Mouse (Mus musculus) erythroblast, adult 5-6 weeks (primary cell): ENCODE results near the gene Lax1. TPM values are rescaled to one million over a fixed set of nuclear protein-coding genes. Genes with fewer than 3 reads are reported as not detected.
"Not testable (repeated sequence)": the region's sequence is repeated elsewhere in the genome, so short reads cannot be mapped to it uniquely, and the experiment has no call there.

Experiments used
- ATAC-seq: replicated peaks from 2 replicates; pipeline ENCODE4 v1.8.0; 2016; ENCODE audit warnings: moderate number of reproducible peaks, mild to moderate bottlenecking, moderate TSS enrichment, inconsistent platforms; ENCODE audit not compliant: poor library complexity, low FRiP score, severe bottlenecking
- total RNA-seq, 2 experiments: library from RNA; stranded (forward) in 1 of 2; stranded (reverse) in 1 of 2; fragments of 150-400 nt in 1 of 2; fragments of 200-764, 138-1000 nt in 1 of 2; gene quantifications; 2 replicates each; pipeline versions ENCODE4 v1.2.3 to v1.2.4; 2015 to 2017; ENCODE audit warnings: low replicate concordance in 2 of 2

The Lax1 gene
- total RNA-seq, 2 experiments from 2014 or later, result 1.7 TPM; not detected in 1

GRCm38 (mm10) chr1:133692195-133692594 lies 2.3 kb upstream of the Lax1 start:
- ATAC-seq, result no peak

GRCm38 (mm10) chr1:133691046-133691445 lies 1.1 kb upstream of the Lax1 start:
- no peak for ATAC-seq

DNA sequence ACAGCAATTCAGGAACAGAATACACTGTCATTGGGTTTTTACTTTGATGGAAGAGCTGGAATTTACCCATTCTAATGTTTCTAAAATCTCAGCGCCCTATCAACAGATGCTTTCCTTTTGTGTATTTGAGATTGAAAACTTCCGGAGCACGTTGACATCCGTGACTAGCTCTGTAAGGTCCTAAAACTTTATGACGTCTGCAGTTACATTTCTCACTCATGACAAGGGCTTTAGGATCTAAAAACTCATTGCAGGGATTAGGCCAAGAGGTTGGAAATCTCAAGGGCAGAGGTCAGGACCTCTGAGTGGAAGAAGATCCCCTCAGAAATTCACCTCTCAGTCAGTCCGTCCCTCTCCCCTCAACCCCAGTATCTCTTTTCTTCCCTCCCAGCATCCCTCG lies 1.6 kb downstream of the Lax1 start:
- no peak for ATAC-seq

DNA sequence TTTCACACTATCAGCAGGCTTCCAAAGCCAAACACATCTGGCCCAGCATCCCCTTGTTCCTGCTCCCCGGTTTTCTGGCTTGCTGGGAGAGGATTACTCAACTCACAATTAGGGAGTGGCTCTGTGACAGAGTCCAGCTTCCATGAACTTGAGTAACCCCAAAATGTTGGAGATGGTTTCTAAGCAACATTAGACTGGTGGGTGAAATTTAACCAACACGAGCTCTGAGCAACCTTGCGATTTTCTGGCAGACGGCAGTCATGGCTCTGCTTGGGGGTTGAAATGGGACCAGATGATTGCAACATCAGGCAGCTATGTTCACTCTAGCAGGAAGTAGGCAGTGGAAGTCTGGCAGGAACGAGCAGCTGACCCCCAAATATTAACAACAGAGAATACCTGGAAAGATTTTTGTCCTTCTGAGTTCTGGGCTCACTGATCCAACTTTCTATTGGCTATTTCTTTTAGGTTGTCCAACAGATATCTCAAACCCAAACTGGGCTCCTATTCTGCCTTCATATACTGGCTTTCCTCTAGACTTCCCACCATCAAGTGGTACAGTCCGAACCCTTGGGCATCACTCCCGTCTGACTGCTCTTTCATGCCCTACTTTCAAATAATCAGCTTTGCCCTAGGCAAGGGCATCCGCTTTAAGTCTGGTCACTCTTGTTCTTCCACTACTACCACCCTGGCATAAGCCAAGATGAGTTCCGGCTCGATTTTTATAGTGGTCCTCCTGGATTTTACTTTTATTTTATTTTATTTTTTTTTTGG lies 4.0 kb downstream of the Lax1 start:
- ATAC-seq, result no peak

DNA sequence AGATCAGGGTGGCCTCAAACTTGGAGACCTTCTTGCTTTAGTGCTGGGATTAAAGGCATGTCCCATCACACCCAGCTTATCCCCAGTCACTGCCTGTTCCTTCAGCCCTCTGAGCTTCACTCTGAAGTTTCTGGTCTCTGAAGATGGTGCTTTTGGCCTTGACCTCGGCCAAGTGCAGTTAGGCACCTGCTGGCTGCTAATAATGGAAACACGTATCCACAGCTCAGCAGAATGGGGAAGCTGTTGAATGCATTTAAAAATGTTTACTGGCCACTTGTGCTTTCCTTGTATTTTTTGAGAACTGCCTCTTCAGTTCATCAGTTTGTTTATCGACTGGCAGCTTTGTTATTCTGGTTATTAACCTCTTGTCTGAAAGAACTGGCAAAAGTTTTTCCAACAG lies 18.1 kb downstream of the Lax1 start:
- no peak for ATAC-seq

- ATAC-seq, result no peak
Observed at GRCm38 (mm10) chr1:133671266-133671665, 18.6 kb downstream of the Lax1 start.

DNA sequence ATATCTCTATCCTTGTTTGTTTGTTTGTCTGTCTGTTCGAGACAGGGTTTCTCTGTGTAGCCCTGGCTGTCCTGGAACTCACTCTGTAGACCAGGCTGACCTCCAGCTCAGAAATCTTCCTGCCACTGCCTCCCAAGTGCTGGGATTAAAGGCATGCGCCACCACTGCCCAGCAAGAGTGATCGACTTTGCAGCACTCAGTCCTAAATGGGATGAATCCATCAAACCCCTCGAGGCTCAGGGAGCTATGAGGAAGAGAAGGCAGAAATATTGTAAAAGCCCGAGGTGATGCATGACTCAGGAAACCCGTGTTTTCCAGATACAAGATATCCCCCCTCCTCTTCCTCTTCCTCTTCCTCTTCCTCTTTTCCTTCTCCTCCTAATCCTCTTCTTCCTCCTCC lies 19.1 kb downstream of the Lax1 start:
- no peak for ATAC-seq

GRCm38 (mm10) chr1:133670190-133670589 lies 19.7 kb downstream of the Lax1 start:
- no peak; the same call in 1 of the 2 replicates for ATAC-seq

DNA sequence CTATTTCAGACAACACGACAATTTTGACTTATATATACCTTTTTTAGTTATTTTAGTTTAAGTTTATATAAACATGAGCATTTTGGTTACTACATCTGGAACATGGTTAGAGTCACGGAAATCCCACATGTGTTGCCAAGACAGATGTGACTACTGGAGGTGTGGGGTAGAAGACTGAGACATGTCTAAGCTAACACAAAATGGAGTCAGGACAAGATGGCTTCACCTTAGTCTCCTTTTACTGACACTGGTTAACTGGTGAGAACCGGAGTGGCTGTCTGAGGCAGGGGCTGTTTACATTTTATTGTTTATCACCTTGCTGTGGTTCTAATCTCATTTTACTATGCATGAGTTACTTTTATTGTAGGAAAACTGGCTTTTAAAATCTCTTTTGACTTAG lies 21.3 kb downstream of the Lax1 start:
- no peak for ATAC-seq

DNA sequence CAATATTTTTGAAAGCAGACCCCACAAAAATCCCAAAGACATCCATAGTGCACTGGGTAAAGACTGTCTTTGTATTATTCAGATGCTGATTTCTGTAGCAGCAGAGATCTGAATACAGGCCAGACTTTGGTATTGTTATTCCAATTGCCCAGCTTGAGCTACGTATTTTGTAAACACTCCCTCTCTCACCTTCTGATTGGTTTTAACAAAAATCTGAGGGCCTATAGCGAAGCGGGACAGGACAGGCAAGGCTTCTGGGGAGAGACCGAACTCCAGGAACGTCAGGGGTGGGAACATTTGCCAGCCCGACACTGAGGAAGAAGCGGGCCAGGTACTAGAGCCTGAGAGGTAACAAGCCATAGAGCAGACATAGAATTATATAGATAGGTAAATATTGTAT lies 22.2 kb downstream of the Lax1 start:
- no peak for ATAC-seq

DNA sequence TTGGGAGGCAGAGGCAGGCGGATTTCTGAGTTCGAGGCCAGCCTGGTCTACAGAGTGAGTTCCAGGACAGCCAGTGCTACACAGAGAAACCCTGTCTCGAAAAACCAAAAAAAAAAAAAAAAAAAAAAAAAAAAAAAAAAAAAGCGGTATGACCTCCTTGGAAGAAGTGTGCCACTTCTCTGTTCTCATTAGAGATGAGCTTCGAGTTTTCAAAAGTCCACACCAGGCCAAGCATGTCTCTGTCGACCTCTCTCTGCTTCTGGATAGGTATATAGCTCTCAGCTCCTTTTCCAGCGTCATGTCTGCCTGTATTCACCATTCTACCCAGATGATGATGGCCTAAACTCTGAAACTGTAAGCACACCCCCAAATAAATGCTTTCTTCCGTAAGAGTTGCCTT lies 24.2 kb downstream of the Lax1 start:
- not testable (repeated sequence) for ATAC-seq

DNA sequence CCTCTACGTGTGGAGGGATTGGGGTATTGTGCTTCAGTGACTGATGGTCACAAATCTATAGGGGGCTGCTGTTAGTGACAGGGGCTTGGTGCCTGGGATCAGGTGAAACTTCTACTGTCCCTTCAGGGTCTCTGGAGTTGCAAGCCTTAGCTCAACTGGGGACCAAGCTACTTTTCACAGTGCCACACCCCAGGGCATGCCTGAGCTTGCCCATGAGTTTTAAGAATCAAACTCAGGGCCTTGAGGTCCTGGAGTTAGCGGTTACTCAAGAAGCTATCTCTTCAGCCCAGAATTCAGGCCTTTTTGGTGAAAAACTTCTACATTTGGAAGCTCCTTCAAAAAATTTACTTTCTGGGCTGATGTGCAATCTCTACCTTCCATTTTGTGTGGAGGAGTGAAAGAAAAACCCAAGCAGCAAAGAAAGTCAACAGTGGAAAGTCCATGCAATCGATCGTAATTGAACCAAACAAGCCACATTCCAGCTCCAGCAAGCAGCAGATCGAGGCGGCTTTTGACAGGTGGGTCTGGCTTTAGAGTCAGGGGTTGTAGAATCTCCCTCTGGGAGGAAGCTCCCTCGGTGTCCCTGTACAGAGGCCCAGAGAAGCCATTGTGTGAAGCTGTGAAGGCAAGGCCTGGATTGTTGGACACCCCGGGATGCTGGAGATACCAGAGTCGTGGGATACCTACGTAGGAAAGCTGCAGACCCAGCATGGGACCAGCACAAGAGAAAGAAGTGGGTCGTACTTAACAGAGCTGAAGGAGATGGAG lies 25.5 kb downstream of the Lax1 start:
- no peak for ATAC-seq

- ATAC-seq, result no peak
Observed at GRCm38 (mm10) chr1:133663427-133663826, 26.5 kb downstream of the Lax1 start.

- no peak for ATAC-seq
Observed at GRCm38 (mm10) chr1:133662941-133663340, 27.0 kb downstream of the Lax1 start.

DNA sequence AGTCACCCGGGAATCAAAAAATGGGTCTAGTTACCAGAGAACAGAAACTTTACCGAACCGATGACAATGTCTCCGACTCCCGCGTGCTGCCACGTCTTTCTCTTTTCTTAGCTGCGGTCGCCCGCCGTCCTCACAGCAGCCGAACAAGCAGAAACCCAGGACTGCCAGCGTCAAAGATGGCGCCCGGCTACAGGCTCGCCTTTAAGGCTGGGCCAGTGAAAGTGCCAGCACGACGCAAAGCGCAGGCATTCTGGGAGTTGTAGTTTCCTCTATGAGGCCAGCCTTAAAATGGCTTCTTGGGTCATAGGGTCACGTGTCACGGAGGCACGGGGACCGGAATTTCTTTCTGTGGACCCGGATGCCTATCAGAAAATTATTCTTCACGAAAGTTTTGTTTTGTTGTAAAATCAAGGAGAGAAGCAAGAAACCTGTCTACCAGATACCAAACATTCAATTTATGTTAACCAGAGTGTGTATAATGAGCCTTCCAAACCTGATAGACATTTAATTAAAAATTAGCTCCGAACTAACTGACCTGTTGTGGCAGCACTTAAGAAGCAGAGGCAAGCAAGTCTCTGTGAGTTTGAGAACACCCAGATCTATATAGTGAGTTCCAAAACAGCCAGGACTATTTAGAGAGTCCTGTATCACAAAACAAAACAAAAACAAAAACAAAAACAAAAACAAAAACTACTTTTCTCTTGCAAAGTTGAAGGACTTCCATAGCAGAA lies 28.5 kb downstream of the Lax1 start, which contains the start of gene Gm38394:
TSS of gene Gm38394 (minus strand) at position 116 of the 731 bp plus-strand sequence.
- peak; percentile 98 for ATAC-seq

GRCm38 (mm10) chr1:133660466-133661202 lies 29.3 kb downstream of the Lax1 start, which contains the start of gene Zbed6:
Gene Zbed6, minus strand, starts transcription at chr1:133660885.
- ATAC-seq, result peak; percentile 54

DNA sequence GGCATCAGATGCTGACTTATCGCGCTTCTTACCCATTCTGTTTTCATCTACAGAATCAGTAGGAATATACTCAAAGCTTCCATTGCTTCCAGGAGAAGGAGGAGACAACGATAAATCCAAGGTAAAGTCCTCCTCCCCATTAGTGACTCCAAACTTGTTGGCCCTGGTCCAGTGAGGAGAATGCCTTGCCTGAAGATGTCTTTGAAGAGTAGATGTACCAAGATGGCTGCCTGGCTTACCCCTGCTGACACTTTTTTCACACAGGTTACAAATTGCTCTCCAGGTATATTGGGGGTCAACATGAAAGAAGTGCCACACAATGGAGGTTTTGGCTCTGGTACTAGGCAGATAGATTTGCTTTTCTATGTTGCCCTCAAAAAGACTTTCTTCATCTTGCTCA lies 31.0 kb downstream of the Lax1 start:
- ATAC-seq, result no peak

- no peak for ATAC-seq
Observed at GRCm38 (mm10) chr1:133656811-133657210, 33.1 kb downstream of the Lax1 start.

DNA sequence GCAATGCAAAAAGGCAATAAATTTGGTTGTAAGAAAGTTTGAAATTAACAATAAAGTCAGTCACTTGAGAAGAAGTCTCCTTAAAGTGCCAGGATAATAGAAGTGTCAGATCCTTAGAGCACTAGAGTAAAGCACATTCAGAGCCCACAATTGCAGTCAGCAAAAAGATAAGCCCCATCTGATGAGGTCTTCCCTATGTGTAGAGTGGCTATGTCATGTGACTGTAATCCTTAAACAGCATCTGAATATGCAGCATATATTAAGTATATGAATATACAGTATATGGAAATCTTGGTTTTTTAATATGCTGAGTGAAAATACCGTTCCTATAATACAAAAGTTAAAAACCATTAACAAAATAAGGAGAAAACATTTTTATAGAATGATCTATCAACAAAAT lies 36.9 kb downstream of the Lax1 start:
- no peak for ATAC-seq
